Mouse (Mus musculus): ENCODE data around the gene Ggt6.

The Ggt6 gene

DNA sequence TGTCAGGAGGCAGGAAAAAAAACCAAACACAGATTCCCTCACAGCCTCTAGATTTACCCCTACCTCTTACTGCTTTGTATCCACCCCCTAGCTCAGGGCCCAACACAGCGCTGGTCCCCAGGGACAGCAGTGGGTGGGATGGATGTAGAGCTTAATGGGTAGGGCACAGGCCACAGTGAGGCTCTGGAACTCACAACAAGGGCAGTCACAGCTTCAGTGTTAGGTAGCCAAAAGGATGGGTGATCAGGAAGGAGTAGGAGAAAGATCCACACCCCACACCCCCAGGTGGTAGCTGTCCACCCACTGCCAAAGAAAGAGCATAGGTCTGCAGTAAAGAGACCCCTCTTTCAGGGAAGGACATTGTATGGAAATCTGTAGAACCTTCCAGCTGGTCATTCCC, 42.3 kb downstream of the Ggt6 start:
- DNase-seq: no peak

DNA sequence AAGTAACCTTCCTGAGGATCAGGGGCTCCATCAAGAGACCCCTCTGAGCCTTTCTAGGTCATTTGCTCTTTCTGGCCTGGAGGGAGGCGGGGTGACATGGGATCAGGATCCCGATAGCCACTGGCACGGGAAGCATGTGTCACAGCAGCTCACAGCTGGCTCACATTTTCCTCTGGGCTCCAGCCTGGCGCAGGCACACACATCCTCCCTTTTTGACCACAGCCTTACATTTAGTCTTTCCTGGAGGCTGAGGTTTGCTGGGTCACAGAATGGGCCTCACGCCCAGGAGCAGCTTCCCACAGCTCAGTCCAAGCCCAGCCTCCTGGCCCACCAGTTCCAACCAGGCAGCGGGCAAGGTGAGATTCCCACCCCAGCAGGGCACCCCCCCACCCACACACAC, 42.9 kb downstream of the Ggt6 start:
- no peak for DNase-seq

- no peak for DNase-seq
Measured at GRCm38 (mm10) chr11:72479499-72479898, 44.2 kb downstream of the Ggt6 start.

GRCm38 (mm10) chr11:72481313-72481712, 46.0 kb downstream of the Ggt6 start:
- no peak for DNase-seq

DNA sequence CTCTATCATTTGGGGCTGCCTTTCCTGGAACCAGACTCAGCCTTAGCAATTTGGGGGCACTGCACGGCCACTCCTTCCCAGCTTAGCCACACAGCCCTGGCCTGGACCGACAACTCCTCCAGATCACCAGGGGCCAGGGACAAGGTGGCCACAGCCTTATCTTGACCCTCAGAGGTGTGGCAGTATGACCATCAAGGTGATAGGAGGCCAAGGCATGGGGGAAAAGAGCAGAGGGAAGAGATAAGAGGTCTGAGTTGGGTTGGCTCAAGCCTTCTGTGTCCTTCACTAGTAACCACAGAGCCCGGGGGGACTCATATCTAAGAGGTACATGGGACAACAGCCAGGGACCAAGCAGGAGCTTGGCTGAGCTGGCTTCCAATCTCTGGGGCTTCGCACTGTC, 46.6 kb downstream of the Ggt6 start:
- DNase-seq: no peak

DNA sequence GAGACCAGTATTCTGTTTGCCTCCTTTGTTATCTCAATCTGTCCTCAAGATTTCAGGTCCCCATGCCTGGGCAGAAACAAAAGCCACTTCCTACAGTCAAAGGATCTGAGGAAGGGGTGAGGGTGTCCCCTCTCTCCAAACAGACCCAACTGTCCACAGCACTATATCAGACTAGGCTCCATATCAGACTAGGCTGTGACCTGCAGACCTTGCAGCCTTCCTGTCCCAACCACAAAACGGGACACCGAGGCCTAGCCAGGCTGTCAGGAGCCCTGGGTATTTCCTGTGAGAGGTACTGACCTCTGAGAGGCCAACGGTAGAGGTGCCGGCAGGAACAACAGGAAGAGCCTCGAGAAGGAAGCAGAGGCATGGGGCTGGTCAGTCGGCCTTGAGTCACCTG, 49.2 kb downstream of the Ggt6 start:
- DNase-seq: no peak

GRCm38 (mm10) chr11:72485157-72485556, 49.8 kb downstream of the Ggt6 start:
- peak; percentile 37 for DNase-seq

- no peak for DNase-seq
Measured at GRCm38 (mm10) chr11:72485960-72486359, 50.6 kb downstream of the Ggt6 start.

- DNase-seq: no peak
Measured at GRCm38 (mm10) chr11:72487171-72487570, 51.8 kb downstream of the Ggt6 start.

GRCm38 (mm10) chr11:72487739-72488138, 52.4 kb downstream of the Ggt6 start:
- no peak for DNase-seq

Measured in right cerebral cortex, postnatal 25 days (tissue).